Mouse (Mus musculus) ES-Bruce4 (cell line): ENCODE measurements around the gene Scaf1. TPM values are rescaled to one million over a fixed set of nuclear protein-coding genes. Genes with fewer than 3 reads are reported as not detected.

Experiments
- H3K27ac ChIP-seq: 2 replicates; pipeline ENCODE4 v1.5.1; 2012; ENCODE audit warnings: low read length, inconsistent platforms; ENCODE audit not compliant: insufficient read depth
- H3K27me3 ChIP-seq: 2 replicates; pipeline ENCODE4 v1.6.1; 2012; ENCODE audit warnings: mild to moderate bottlenecking, low read length, inconsistent platforms; ENCODE audit not compliant: control insufficient read depth, poor library complexity, insufficient read depth, severe bottlenecking
- H3K36me3 ChIP-seq: 2 replicates; pipeline ENCODE4 v1.6.1; 2012; ENCODE audit warnings: inconsistent platforms, mild to moderate bottlenecking, low read length, moderate library complexity; ENCODE audit not compliant: control insufficient read depth, poor library complexity, insufficient read depth, severe bottlenecking
- H3K4me1 ChIP-seq: one replicate; pipeline ENCODE4 v1.8.1; 2011; ENCODE audit warnings: low read length; ENCODE audit not compliant: control insufficient read depth, insufficient read depth
- H3K4me3 ChIP-seq: 2 replicates; pipeline ENCODE4 v1.5.1; 2011; ENCODE audit warnings: low read depth, mild to moderate bottlenecking, low read length
- H3K9ac ChIP-seq: 2 replicates; pipeline ENCODE4 v1.6.1; 2012; ENCODE audit warnings: low read depth, mild to moderate bottlenecking, inconsistent platforms; ENCODE audit not compliant: poor library complexity, severe bottlenecking
- H3K9me3 ChIP-seq: replicated peaks from 2 replicates; pipeline ENCODE4 v1.6.1; 2012; ENCODE audit warnings: mild to moderate bottlenecking, low read length, inconsistent platforms; ENCODE audit not compliant: control insufficient read depth, poor library complexity, insufficient read depth, severe bottlenecking
- CTCF ChIP-seq: IDR thresholded peaks from one replicate; pipeline ENCODE4 v1.8.1; 2011; ENCODE audit warnings: low read depth, low read length
- EP300 ChIP-seq: IDR thresholded peaks from 2 replicates; pipeline ENCODE4 v1.6.1; 2011; ENCODE audit warnings: low read depth, low read length; ENCODE audit not compliant: insufficient read depth
- POLR2A ChIP-seq: IDR thresholded peaks from one replicate; pipeline ENCODE4 v1.8.1; 2011; ENCODE audit warnings: low read length; ENCODE audit not compliant: insufficient read depth
- polyA plus RNA-seq: library from polyadenylated mRNA; stranded (reverse); fragments of >200 nt; gene quantifications from 2 replicates; pipeline ENCODE4 v1.2.4, GENCODE M21; 2011; ENCODE audit warnings: low read depth; ENCODE audit not compliant: missing spikeins, insufficient read depth, insufficient read length

Gene Scaf1
- polyA plus RNA-seq, 1 experiment, result 64.2 TPM

DNA sequence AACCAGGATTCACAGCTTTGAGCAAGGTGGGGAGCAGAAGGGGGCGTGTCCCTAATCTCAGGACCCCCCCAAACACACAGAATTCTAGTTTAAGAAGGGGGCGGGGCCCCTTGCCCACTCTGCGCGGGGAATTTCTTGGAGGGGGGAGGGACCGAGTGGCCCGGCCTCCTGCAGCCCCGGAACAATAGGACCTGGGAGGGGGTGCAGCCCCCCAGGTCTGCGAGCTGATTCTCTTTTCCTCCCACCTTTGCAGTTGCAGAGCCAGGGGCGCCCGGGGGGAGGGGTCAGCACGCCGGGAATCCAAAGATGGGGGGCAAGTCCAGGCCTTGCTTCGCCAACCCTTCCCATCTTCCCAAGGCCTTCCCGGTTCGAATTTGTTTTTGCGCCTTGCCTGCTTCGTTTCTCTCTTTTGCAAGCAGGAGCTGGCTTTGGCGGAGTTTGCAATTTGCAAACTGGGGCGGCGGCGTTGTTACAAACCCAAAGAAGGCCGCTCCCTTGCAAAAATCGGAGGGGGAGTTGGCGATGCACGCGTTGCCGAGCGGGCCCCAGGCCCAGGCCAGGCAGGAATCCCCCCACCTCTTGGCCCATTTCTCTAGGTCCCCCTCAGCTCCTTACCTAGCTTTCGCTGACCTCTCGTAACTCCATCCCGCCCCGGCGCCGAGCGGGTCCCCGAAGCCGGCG is 36.2 kb upstream of the Scaf1 start:
- Histone ChIP-seq H3K36me3 (peaks cover 16% of the 10 kb centered on the region; the same call in 1 of the 2 replicates), H3K9me3 (no peaks in the 10 kb centered on the region), H3K4me3 (peak overlapping the region; percentile 74), H3K27me3 (no peaks in the 10 kb centered on the region), H3K27ac (peak overlapping the region; percentile 91), H3K9ac (peak overlapping the region; percentile 96), H3K4me1 (peaks cover 5% of the 10 kb centered on the region)
- TF ChIP-seq CTCF (no peak), EP300 (no peak), POLR2A (no peak)

DNA sequence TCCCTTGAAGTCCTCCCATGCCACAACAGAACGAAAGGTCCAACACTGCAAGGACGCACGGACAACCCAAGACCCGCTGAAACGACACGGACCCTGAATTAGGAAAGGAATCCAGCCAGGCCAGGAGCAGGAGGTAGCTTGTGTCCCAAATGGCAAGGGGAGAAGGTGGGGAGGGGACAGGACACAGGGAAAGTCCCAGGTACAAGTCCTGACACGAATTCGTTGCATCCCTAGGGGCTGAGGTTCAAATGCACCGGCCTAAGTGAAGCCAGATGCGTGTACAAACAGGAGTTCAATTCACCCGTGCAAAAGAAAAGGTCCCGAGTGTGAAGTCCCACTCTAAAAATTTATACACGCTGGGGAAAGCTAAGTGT is 35.4 kb upstream of the Scaf1 start:
- Histone ChIP-seq H3K4me1 (peaks cover 5% of the 10 kb centered on the region), H3K4me3 (peak overlapping the region; percentile 74), H3K27me3 (no peaks in the 10 kb centered on the region), H3K9me3 (no peaks in the 10 kb centered on the region), H3K36me3 (peaks cover 19% of the 10 kb centered on the region; the same call in 1 of the 2 replicates), H3K9ac (peak overlapping the region; percentile 96), H3K27ac (peak overlapping the region; percentile 91)
- TF ChIP-seq CTCF (no peak), EP300 (no peak), POLR2A (no peak)

DNA sequence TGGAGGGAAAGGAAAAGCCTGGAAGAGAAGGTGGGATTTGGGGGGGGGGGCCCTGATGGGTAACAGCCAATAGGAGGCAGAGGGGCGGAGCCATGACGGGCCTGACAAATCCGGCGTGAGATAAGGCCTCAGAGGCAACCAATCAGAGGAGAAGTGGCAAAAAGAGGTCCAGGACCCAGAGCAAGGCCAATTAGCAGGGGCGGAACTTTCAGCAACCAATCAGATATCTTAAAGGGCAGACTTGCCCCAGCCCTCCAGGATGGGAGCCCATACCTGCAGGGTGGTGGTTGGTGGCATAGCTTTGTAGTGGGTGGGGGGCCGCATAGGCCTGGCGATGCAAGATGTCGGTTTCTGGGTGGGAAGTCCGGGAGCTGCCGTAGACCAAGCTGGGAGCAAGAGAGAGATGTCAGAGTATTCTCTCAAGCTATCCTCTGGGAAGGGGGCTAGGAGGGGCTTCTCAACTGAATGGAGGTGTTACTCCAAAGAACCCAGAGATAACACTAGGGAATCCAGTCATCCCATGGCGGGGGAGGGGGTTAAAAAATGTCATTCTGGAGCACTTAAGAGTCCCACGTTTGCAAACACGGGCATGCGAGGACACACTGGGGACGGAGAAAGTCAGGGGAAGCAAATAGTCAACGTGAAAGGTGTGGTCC is 34.9 kb upstream of the Scaf1 start:
- Histone ChIP-seq H3K27me3 (no peaks in the 10 kb centered on the region), H3K9me3 (no peaks in the 10 kb centered on the region), H3K4me1 (peaks cover 5% of the 10 kb centered on the region), H3K36me3 (peaks cover 19% of the 10 kb centered on the region; the same call in 1 of the 2 replicates), H3K4me3 (peak overlapping the region; percentile 74), H3K9ac (peak overlapping the region; percentile 96), H3K27ac (peak overlapping the region; percentile 91)
- TF ChIP-seq EP300, result no peak
- peak; percentile 23 for TF ChIP-seq POLR2A

DNA sequence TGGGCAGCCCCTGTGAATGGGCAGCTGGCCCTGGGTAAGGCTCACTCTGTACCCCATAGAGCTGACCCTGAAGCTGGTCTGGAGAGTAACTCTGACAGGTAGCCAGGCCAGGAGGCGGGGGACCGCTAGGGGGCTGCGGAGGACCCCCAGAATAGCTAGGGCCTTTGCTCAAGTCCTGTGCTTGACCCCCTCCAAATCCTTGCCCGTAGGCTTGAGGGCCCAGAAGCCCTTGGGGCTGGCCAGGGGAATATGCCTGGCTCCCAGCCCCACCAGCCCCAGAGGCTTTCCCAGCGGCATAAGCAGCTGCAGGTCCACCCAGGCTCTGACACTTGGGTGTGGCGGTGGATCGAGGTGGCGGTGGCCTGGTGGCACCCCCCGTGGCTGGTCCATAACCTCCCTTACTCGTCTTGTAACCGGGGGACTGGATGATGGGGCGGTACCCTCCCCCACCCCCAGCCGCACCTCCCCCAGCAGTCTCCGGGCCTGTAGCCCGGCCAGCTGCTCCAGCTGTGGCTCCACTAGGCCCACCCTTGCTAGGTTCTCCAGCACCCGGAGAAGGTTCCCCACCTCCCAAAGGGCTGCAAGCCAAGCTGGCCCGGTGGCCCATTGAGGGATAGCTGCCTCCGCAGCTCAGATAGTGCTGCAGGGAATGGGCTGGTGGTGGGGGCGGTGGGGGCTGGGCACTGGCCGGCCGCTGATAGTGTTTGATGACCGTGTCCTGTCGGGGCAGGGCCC is 32.9 kb upstream of the Scaf1 start:
- Histone ChIP-seq H3K4me1 (peaks cover 5% of the 10 kb centered on the region), H3K27ac (no peak overlapping the region), H3K36me3 (peaks cover 25% of the 10 kb centered on the region), H3K4me3 (no peak overlapping the region), H3K27me3 (no peaks in the 10 kb centered on the region), H3K9ac (0 out of 2 replicates have a peak overlapping the region, but pooled peaks have one; percentile 15), H3K9me3 (no peaks in the 10 kb centered on the region)
- no peak for TF ChIP-seq EP300
- no peak for TF ChIP-seq CTCF
- TF ChIP-seq POLR2A, result no peak

DNA sequence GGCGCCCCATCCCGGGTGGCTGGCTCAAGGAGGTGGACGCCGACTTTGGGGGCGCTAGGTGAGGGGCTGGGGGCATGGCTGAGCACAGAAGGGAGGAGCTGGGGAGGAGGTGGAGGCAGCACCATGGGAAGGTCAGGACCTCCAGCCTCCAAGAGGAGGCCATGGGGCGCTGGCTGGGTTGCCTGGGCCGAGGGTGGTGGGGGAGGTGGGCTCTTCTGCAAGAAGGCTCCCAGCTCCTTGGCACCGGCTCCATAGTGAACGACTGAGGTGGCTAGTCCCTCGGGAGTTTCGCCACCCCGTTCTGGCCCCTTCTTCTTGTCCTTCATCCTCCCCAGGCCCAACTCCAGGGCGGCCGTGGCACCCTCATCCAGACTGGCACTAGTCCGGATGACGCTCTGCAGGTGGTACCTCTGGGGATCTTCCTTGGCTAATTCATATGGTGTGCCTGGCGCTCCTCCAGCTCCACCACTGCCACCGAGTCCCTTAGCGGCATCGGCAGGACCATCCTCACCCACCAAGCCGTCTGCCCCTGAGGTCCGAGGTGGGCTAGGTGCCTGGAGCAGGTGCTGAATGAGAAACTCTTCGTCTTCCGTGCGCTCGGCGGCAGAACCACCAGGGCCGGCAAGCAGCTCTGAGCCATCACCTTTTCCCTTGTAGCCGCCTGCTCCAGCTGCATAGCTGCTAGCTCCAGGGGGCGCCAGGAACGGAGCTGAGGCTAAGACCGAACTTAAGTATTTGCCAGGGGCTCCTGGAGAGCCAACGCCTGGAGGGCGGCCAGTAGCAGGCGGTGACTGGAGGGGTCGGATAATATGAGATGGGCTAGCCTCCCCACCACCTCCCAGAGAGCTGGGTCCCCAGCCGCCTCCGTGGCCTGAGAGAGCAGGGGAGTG is 32.1 kb upstream of the Scaf1 start:
- H3K27ac ChIP-seq, result no peak overlapping the region
- H3K9ac ChIP-seq, result no peak overlapping the region
- H3K4me1 ChIP-seq, result peaks cover 5% of the 10 kb centered on the region
- TF ChIP-seq EP300 (no peak), POLR2A (no peak), CTCF (peak; percentile 33)
- H3K9me3 ChIP-seq, result no peaks in the 10 kb centered on the region
- no peaks in the 10 kb centered on the region for H3K27me3 ChIP-seq
- peaks cover 33% of the 10 kb centered on the region for H3K36me3 ChIP-seq
- 0 out of 2 replicates have a peak overlapping the region, but pooled peaks have one; percentile 3 for H3K4me3 ChIP-seq
